Mouse (Mus musculus): Measurements from ENCODE around the gene Ren1.

GRCm38 (mm10) chr1:133356330-133356729 is 6.0 kb downstream of the Ren1 start:
- TF ChIP-seq CTCF (conservative IDR thresholded peaks at IDR 0.05; ENCODE audit: insufficient read depth, insufficient read length, low read depth, low read length) (no peak), POLR2A (IDR thresholded peaks at IDR 0.05; ENCODE audit: low read depth, low read length) (no peak)

Data from kidney, adult 2 months (tissue).